Mouse (Mus musculus) forebrain, embryonic 12.5 days (tissue): ENCODE measurements at regions not wholly inside any gene's neighbourhood (a gene's known extent, or its start where the extent isn't known, plus 50 kb on each side); places are given as distances from the start of the nearest gene placed in this dataset.

Source experiments
- ATAC-seq: fragments of 200-750 bp; cut with Nextera tagmentation; 2 replicates; pipeline ENCODE4 v1.8.0; 2017; ENCODE audit warnings: moderate TSS enrichment; ENCODE audit not compliant: low FRiP score
- H3K27ac ChIP-seq: fragments of 300-500 bp; sonication (generic); 2 replicates; pipeline ENCODE4 v1.5.1; 2016; ENCODE audit warnings: mild to moderate bottlenecking
- H3K27me3 ChIP-seq: fragments of 300-500 bp; sonication (generic); 2 replicates; pipeline ENCODE4 v1.6.1; 2016; ENCODE audit warnings: mild to moderate bottlenecking
- H3K36me3 ChIP-seq: fragments of 300-500 bp; sonication (generic); replicated peaks from 2 replicates; pipeline ENCODE4 v1.6.1; 2016; ENCODE audit warnings: mild to moderate bottlenecking
- H3K4me1 ChIP-seq: fragments of 300-500 bp; sonication (generic); 2 replicates; pipeline ENCODE4 v1.6.1; 2016
- H3K4me2 ChIP-seq: fragments of 300-500 bp; sonication (generic); 2 replicates; pipeline ENCODE4 v1.6.1; 2016; ENCODE audit warnings: mild to moderate bottlenecking, moderate library complexity
- H3K4me3 ChIP-seq: fragments of 300-500 bp; sonication (generic); replicated peaks from 2 replicates; pipeline ENCODE4 v1.5.1; 2016; ENCODE audit warnings: mild to moderate bottlenecking
- H3K9ac ChIP-seq: fragments of 300-500 bp; sonication (generic); 2 replicates; pipeline ENCODE4 v1.6.1; 2016; ENCODE audit warnings: mild to moderate bottlenecking
- H3K9me3 ChIP-seq: fragments of 300-500 bp; sonication (generic); 2 replicates; pipeline ENCODE4 v1.6.1; 2016
- WGBS: fragments of 180-500 bp; shearing (Covaris S2); methylation state at CpG from one replicate; pipeline ENCODE4 v1.1.7; 2016; 5-methylcytosine and 5-hydroxymethylcytosine counted together

DNA sequence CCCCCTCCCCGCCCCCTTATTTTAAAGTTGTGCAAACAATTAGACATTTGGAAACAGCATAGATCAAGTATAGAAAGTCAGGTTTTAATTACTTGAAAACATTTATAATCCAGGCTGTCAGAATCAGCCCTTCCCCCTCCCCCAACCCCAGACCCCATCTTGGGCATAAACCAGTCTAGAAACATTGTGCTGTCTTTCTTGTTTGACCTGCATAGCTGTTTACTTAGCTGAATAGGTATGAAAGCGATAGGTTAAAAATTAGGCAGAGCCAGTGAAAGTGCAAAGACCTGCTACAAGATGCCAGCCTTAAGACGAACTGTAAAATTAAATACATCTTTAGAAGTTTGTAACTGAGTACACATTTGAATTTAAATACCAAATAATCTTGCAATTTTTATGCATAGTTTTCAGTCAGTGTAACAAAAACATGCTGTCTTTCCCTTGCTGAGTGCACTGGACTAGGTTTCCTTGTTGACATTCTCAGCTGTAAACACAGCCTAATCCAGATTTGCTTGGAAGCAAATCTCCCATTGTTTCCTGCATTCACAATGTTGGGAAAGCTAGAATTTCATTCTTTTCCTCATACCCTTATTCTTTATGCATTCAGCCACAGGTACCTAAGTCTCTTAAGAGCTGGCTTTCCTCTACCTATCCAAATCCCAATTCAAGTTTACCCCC lies 234.2 kb upstream of the Tbx18 start:
- ATAC-seq = no peak
- no peak overlapping the region for H3K27ac ChIP-seq
- H3K4me2 ChIP-seq = no peak overlapping the region
- H3K4me3 ChIP-seq = no peak overlapping the region
- no peak overlapping the region for H3K9ac ChIP-seq
- no peaks in the 10 kb centered on the region for H3K4me1 ChIP-seq
- WGBS = 77% methylated on average over 3 of the region's 3 CpGs
- no peaks in the 10 kb centered on the region for H3K27me3 ChIP-seq
- H3K36me3 ChIP-seq = no peaks in the 10 kb centered on the region
- no peaks in the 10 kb centered on the region for H3K9me3 ChIP-seq

DNA sequence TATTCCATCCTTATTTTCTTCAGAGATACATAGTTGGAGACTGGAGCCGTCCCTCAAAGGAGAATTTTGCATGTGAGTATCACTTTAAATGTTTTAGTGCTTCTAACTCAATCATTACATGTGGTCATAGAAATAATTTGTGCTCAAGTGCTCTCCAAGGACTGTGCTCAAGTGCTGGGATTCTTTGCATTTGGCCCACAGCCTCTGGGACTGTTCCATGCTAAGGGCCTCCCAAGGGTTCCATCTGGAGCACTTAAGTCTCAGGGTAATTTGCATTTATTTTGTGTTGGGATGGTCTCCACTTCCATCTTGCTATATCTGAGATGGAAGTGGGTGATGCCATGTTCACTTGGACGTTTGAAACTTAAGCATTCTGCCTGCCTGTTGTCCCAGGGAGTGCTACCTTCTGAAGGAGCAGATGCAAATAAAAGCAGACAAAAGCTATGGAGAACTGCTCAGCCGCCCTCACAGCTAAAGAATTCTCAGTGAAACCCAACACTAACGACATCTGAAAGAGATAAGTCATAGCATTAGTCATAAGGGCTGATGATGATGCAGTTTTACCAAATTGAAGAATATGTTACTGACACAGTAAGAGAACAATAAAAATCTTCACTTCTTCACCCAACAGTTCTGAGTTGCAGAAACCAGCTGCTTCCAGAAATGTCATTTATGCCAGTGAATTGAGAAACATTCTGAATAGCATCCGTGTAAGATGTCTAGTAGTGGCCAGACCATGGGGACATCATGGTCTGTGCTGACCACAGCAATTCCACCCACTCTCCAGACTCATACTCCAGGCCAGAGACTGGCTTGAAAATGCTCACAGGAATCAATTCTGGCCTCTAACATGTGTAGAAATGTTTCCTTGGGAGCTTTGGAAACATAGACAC lies 237.4 kb upstream of the Tbx18 start:
- Histone ChIP-seq H3K4me2 (no peak overlapping the region), H3K36me3 (no peaks in the 10 kb centered on the region), H3K4me1 (no peaks in the 10 kb centered on the region), H3K27ac (no peak overlapping the region), H3K4me3 (no peak overlapping the region), H3K9ac (no peak overlapping the region), H3K9me3 (no peaks in the 10 kb centered on the region), H3K27me3 (no peaks in the 10 kb centered on the region)
- WGBS = 58% methylated on average over 5 of the region's 5 CpGs
- ATAC-seq = no peak

- Histone ChIP-seq H3K27me3 (no peaks in the 10 kb centered on the region), H3K27ac (no peak overlapping the region), H3K4me3 (no peak overlapping the region), H3K4me1 (no peaks in the 10 kb centered on the region), H3K36me3 (no peaks in the 10 kb centered on the region), H3K9ac (no peak overlapping the region), H3K4me2 (no peak overlapping the region), H3K9me3 (no peaks in the 10 kb centered on the region)
- no peak for ATAC-seq
Observed at GRCm38 (mm10) chr9:87970586-87970985, 239.5 kb upstream of the Tbx18 start.

DNA sequence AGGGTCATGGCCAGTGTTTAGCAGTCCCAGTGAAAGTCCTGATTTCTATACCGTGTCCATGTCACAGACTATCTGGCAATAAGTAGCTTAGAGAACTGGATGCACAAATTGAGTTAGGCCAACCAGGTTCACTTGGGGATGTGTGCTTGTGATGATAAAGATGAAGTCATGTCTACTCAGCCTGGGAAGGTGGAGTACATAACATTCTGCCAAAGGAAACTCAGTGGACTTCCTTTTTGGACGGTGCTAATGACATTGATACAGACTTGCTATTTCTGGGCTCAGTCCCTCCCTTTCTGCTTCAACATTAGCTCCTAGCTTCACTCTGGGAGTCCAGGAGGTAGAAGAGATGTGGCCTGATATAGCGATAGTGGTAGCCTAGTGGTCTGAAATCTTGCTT lies 240.7 kb upstream of the Tbx18 start:
- no peaks in the 10 kb centered on the region for H3K9me3 ChIP-seq
- no peaks in the 10 kb centered on the region for H3K27me3 ChIP-seq
- no peaks in the 10 kb centered on the region for H3K4me1 ChIP-seq
- H3K4me2 ChIP-seq = no peak overlapping the region
- ATAC-seq = no peak
- no peak overlapping the region for H3K9ac ChIP-seq
- no peak overlapping the region for H3K27ac ChIP-seq
- 92% methylated on average over 3 of the region's 3 CpGs for WGBS
- H3K36me3 ChIP-seq = no peaks in the 10 kb centered on the region
- no peak overlapping the region for H3K4me3 ChIP-seq

DNA sequence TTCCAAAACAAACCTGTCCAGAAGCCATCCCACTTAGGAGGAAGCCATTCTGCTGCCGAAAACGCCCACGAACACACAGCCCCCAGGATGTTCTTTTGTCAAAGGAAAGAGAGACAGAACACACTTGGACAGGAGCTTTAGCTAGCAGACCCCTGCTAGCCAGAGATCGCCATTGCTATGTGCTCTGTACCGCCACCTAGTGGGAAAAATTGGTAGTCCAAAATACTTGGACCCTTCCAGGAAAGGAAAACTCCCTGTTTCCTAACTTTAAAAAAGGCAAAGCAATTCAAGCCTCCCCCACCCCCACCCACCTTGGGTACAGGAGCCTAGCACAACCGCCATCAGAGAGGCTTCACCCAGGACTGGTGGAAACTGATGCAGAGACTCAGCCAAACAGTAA lies 242.5 kb upstream of the Tbx18 start:
- Histone ChIP-seq H3K27ac (no peak overlapping the region), H3K4me3 (no peak overlapping the region), H3K4me2 (no peak overlapping the region), H3K27me3 (no peaks in the 10 kb centered on the region), H3K4me1 (no peaks in the 10 kb centered on the region), H3K36me3 (no peaks in the 10 kb centered on the region), H3K9me3 (no peaks in the 10 kb centered on the region), H3K9ac (no peak overlapping the region)
- WGBS = 37% methylated on average over 6 of the region's 6 CpGs
- ATAC-seq = no peak

DNA sequence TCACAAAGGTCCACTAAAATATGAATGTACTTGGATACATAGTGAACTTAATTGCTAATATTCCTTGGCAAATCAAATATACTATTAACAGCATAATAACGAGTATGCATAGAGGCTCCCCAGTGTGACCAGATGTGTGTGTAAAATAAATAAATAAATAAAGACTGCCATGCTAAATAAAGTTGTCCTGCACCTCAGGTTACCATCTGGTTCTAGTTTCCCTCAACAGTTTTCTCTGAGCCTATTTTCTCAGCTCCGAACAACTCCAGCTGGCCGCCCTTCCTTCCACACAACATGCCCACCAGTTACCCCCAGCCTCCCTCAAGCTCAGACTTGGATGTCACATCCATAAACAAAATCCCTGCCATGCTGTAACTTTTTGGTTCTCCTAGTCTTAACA lies 253.8 kb upstream of the Tbx18 start:
- H3K4me1 ChIP-seq = no peaks in the 10 kb centered on the region
- H3K27ac ChIP-seq = no peak overlapping the region
- H3K9ac ChIP-seq = no peak overlapping the region
- 74% methylated on average over 3 of the region's 3 CpGs for WGBS
- H3K36me3 ChIP-seq = no peaks in the 10 kb centered on the region
- no peak overlapping the region for H3K4me3 ChIP-seq
- H3K9me3 ChIP-seq = no peaks in the 10 kb centered on the region
- ATAC-seq = no peak
- no peak overlapping the region for H3K4me2 ChIP-seq
- no peaks in the 10 kb centered on the region for H3K27me3 ChIP-seq

- Histone ChIP-seq H3K9me3 (no peaks in the 10 kb centered on the region), H3K4me1 (no peaks in the 10 kb centered on the region), H3K4me2 (no peak overlapping the region), H3K9ac (no peak overlapping the region), H3K4me3 (no peak overlapping the region), H3K27ac (no peak overlapping the region), H3K36me3 (no peaks in the 10 kb centered on the region), H3K27me3 (no peaks in the 10 kb centered on the region)
- no peak for ATAC-seq
- WGBS = 35% methylated on average over 4 of the region's 4 CpGs
Observed at GRCm38 (mm10) chr9:87985439-87985838, 254.4 kb upstream of the Tbx18 start.

DNA sequence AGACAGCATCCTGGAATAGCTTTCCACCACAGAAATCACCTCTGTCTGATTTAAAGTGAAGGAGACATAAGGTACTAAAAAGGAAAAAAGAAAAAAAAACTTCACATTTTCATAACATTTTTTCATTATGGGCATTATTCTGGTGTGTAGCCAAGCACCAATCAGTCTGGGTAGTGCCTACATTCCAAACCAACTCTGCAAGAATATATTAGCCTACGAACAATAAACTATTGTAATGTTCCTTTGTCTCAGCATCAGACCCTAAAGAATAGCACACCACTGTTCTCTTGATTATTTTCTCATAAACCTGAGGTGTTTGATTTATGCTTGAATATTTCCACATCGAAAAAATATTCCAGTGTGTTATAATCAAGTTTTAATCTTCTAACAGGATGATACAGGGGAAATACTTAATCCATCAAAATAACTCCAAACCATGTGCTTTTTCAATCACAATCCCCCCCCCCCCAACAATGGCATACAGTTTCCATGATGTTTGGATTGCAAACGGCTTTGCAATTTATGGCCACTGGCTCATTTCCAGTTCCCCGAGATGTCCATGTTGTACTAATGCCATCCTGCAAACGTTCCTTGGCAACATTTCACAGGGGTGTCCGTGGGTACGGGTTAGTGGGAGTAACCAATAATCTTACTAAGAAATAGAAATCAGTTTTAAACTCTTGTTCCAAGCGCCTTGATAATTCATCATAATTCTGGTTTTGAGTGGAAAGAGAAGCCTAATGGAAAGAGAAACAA lies 275.1 kb upstream of the Tbx18 start:
- Histone ChIP-seq H3K27me3 (no peaks in the 10 kb centered on the region), H3K4me1 (no peaks in the 10 kb centered on the region), H3K4me2 (no peak overlapping the region), H3K36me3 (no peaks in the 10 kb centered on the region), H3K27ac (no peak overlapping the region), H3K9me3 (no peaks in the 10 kb centered on the region), H3K4me3 (no peak overlapping the region), H3K9ac (no peak overlapping the region)
- ATAC-seq = no peak
- WGBS = 87% methylated on average over 8 of the region's 8 CpGs

GRCm38 (mm10) chr9:88023752-88024151 lies 292.7 kb upstream of the Tbx18 start:
- Histone ChIP-seq H3K4me3 (no peak overlapping the region), H3K27me3 (no peaks in the 10 kb centered on the region), H3K9me3 (0 out of 2 replicates have a peak, but pooled peaks cover 5% of the 10 kb centered on the region), H3K36me3 (no peaks in the 10 kb centered on the region), H3K9ac (no peak overlapping the region), H3K27ac (no peak overlapping the region), H3K4me1 (no peaks in the 10 kb centered on the region), H3K4me2 (no peak overlapping the region)
- no peak for ATAC-seq
- 77% methylated on average over 3 of the region's 3 CpGs for WGBS

DNA sequence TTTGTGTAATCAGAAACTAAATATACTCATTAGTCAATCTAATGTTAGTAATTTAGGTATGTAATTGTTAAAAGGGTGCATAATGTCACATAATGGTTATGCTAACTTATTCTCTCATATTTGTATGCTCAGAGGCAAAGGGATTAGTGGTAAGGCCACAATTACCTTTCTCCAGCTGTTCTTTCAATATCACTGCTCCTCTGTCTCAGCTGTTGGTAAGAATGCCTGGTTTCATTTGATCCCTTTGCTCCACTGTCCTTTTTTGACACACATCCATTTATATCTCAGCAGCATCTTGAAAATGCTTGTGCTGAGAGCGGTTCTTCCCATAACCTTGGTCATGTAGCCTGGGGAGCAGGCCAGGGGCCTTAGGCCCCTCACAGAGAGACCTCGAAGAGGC lies 294.9 kb upstream of the Tbx18 start:
- no peak overlapping the region for H3K9ac ChIP-seq
- no peak for ATAC-seq
- 61% methylated on average over 2 of the region's 2 CpGs for WGBS

DNA sequence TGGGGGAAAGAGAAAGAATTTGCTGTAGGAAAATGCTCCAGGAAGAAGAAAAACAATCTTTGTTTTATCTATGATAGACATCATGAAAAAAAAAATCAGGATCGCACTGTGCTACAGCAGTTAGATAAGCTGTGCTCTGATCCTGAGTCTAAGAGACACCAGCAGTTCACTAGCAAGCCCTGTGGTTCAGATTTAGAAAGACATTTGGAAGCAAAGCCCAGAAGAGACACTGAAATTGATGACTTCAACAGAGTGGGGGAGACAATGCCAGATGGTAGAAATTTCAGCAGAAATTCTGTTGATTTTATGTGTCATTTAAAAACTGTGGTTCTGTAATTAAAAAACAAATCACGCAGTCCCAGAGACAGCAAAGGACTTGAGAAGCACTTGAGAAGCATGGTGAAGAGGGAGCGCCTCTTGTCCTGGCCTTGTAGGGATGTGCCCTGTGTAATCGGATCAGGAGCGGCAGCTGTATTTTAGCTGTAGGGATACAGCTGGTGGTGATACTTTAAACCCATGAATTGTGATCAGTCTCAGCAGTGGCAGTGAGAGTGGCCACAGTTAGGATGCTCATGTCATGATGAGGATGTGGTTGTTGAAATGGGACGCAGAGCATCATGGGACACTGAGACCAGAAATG lies 296.4 kb upstream of the Nt5e start:
- H3K4me3 ChIP-seq = no peak overlapping the region
- H3K4me2 ChIP-seq = no peak overlapping the region
- 84% methylated on average over 6 of the region's 6 CpGs for WGBS
- H3K27ac ChIP-seq = no peak overlapping the region
- no peak for ATAC-seq
- no peaks in the 10 kb centered on the region for H3K9me3 ChIP-seq
- H3K27me3 ChIP-seq = no peaks in the 10 kb centered on the region; the same call in 1 of the 2 replicates
- no peaks in the 10 kb centered on the region for H3K36me3 ChIP-seq
- no peaks in the 10 kb centered on the region for H3K4me1 ChIP-seq
- H3K9ac ChIP-seq = no peak overlapping the region

More for the DNA sequence above, 294.9 kb upstream of the Tbx18 start:
- Histone ChIP-seq H3K4me1 (no peaks in the 10 kb centered on the region), H3K4me3 (no peak overlapping the region), H3K4me2 (no peak overlapping the region), H3K36me3 (no peaks in the 10 kb centered on the region), H3K27ac (no peak overlapping the region), H3K9me3 (no peaks in the 10 kb centered on the region), H3K27me3 (no peaks in the 10 kb centered on the region; the same call in 1 of the 2 replicates)

- H3K27me3 ChIP-seq = 0 out of 2 replicates have a peak, but pooled peaks cover under 1% of the 10 kb centered on the region
- no peak for ATAC-seq
- no peaks in the 10 kb centered on the region for H3K9me3 ChIP-seq
- H3K4me1 ChIP-seq = no peaks in the 10 kb centered on the region
- 89% methylated on average over 7 of the region's 7 CpGs for WGBS
- H3K27ac ChIP-seq = no peak overlapping the region
- no peak overlapping the region for H3K4me3 ChIP-seq
- no peak overlapping the region for H3K9ac ChIP-seq
- no peaks in the 10 kb centered on the region for H3K36me3 ChIP-seq
- H3K4me2 ChIP-seq = no peak overlapping the region
Observed at GRCm38 (mm10) chr9:88037560-88037959, 289.4 kb upstream of the Nt5e start.
